Mouse (Mus musculus): ENCODE results near the gene Gnb5. TPM values are rescaled to one million over a fixed set of nuclear protein-coding genes. Genes with fewer than 3 reads are reported as not detected.

The Gnb5 gene
- 2.2 and 3.0 TPM in 2 replicates for total RNA-seq (2017)

DNA sequence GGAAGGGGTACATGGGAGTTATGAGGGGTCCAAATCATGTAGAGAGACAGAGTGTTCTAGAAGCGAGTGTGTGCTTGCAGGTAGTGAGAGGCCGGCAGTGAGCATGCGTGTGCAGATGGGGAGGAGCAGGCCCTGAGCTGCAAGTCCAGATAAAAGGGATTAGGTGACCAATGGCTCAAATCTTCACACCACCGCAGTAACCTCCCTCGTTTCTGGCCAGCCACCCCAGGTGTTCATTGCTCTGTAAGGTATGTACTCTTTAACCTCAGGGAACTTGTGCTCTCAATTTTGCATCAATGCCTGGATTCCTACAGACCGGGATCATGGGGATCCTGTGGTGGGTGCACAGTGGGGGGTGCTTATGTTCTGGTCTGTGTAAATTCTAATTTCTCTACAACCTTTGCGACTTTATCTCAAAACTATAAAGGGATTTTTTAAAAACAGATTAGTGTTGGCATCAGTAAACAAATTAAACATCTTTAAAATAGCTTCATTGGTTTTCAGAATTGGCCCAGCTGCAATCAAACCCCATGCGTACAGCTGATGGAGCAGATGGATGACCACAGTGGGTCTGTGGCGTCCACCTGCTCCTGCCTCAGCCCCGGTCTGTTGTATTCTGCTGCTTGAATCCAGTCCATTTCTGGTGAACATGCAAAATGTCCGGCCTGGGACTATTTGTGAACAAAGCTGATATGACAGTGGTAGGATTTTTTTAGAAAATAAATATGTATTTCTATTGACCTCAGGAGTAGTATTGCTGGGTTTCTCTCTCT, at the start of gene Gnb5:
TSS of gene Gnb5 (plus strand) at position 163 of the 773 bp plus-strand sequence.
- no peak for ATAC-seq (replicated peaks; ENCODE audit: low read depth, poor library complexity, severe bottlenecking)

DNA sequence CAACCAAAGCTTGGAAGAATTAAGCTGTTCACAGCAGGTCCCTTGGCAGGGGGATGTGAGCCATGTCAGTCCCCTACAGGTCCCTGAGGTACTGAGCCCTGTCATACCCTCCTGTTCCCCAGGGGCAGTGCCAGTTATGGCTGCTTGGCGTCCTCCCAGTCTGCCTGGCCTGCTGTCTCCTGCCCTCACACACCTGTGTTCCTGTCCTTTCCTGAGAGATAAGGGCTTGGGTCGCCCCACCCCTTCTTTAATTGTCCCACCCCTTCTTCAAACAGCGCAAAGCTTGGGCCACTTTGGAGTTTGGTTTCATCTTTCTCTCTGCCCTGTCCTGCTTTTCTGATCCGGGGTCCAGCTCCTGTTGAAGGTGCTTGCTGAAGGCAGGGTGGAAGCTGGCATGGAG, 47.3 kb upstream of the Gnb5 start:
- no peak for ATAC-seq (replicated peaks; ENCODE audit: low read depth, poor library complexity, severe bottlenecking)

DNA sequence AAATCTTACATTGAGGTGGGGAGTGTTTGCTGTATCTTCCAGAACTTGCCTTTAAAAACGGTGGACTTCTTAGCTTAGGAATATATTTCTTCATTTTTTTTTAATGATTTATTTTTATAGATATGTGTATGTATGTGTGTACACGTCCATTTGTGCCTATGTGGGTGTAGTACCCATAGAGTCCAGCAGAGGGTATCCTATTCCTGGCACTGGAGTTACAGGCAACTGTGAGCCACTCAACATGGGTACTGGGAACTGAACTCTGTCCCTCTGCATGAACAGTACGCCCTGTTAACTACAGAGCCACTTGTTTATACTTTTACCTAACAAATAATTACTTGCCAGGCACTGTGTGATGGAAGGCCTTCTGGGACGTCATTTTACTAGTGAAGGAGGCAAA, 46.4 kb upstream of the Gnb5 start:
- no peak for ATAC-seq (replicated peaks; ENCODE audit: low read depth, poor library complexity, severe bottlenecking)

DNA sequence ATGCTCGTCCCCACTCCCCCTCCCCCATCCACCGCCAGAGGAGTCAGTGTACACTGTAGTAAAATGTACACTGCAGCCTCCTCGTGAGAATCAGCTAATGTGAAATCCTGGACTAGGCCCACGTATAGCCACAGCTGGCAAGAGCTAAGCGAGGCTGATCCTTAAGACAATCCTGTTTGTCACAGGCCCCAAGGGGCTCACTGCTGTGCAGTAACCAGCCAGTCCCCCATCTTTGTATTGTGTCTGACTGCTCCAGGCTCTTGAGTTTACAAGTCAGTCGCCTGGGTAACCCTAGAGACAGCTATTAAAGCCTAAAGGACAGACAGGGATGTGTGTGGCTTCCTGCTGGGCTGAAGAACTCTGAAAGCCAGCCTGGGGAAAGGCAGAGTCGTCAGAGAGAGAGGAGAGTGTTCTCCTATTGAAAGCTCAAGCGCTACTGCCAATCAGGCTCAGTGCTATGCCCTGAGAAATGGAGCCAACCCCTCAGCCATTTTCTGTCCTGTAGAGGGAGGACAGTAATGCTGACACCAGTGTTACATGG, 44.7 kb upstream of the Gnb5 start:
- no peak for ATAC-seq (replicated peaks; ENCODE audit: low read depth, poor library complexity, severe bottlenecking)

DNA sequence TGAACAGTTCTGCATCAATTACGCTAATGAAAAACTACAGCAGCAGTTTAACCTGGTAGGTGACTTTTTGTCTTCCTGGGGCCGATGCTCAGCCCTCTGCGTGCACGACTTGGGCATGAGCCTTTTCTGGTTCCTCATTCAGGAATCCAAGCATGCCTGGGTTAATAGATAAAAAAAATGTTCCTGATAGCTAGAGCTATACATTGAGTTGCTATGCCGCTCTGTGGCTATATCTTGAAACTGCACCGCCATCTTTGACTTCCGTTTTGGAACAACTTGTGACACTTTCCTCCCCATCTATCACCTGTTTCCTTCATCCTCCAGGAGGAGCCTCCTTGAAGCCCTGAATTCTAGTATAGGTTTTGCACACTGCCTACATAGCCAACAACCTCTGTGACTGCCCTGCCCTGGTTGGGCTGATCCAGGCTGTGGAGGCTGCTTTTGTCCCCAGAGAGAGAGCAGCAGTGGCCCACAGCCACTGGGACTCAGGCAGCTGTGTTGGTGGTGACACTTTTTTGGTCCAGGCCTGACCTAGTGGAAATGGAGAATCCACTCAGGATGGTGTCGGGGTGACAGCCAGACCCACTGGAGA, 43.8 kb upstream of the Gnb5 start:
- peak; percentile 92 for ATAC-seq (replicated peaks; ENCODE audit: low read depth, poor library complexity, severe bottlenecking)

DNA sequence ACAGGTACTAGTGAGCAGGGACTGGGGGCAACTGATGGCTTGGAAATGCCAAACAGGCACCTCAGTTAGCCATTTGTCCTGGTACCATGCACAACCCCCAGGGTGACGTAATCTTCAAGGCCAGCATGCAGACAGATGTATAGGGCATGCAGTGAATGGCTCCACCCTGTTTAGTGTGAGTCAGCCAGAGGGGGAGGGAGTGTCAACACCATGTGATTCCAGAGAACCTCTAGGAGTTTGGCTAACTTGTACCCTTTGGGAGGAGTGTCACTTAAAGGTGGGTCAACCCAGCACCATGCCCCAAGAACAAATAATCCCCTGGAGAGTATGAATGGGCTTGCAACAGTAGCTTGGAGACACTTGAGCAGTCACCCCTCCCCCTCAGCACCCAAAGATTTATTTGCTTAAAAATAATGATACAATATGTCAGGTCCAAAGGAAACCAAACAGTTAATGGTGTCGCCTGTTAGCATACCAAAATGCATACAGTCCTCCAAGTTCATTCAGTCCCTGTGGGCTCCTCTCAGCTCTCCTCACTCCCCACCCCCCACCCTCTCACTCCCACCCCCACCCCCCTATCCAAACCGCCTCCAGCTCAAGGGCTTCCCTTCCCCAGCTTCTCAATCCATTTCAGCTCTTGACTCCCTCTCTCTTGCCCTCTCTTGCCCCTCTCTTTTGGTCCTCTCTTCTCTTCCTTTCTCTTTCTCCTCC, 41.9 kb upstream of the Gnb5 start:
- ATAC-seq (replicated peaks; ENCODE audit: low read depth, poor library complexity, severe bottlenecking) = no peak

DNA sequence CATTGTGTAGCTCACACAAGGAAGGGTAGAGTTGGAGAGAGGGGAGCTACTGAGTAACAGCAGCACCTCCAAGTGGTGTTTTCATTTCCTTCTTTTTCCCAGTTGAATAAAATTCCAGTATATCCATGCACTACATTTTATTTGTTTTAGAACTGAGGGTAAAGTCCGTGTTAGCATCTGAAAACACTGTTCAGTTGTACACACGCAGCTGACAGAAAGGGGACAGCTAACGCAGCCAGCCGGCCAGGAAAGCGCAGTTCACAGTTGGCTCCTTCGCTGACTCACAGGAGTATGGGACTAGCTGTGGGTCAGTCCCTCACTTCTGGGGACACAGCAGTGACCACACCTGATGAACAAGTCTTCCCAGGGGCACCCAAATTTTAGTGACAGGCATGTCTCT, 38.9 kb upstream of the Gnb5 start:
- no peak for ATAC-seq (replicated peaks; ENCODE audit: low read depth, poor library complexity, severe bottlenecking)

DNA sequence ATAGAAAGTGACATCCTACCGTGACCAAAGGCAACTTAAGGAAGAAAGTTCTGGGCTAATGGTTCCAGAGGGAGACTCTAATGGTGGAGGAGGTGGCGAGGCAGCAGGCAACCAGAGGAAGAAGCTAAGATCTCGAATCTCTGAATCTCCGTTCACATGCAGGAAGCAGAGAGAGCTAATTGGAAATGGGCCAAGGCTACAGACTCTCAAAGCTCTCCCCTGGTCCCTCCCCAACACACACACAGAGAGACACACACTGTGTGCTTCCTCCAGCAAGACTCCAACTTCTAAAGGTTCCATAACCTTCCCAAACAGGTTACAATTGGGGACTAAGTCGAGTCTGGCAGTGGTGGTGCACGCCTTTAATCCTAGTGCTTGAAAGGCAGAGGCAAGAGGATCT, 35.7 kb upstream of the Gnb5 start:
- no peak for ATAC-seq (replicated peaks; ENCODE audit: low read depth, poor library complexity, severe bottlenecking)

DNA sequence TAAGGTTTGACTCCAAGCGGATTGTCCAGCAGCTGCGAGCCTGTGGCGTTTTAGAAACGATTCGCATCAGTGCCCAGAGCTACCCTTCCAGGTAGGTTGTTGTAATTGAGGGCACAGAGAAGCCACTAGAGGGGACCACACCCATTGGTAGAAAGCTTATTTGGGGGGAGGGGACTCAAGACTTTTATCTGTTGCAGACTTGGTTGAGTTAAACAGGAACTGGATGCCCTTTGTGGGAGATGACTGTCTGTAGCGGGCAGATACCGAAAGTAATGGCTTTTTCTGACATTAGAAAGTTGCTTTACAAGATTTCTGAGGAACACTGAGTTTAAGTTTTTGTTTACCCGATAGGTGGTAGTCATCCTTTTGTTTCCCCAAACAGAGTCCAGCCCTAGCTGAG, 34.5 kb upstream of the Gnb5 start:
- ATAC-seq (replicated peaks; ENCODE audit: low read depth, poor library complexity, severe bottlenecking) = 0 out of 2 replicates have a peak, but pooled peaks have one; percentile 39

DNA sequence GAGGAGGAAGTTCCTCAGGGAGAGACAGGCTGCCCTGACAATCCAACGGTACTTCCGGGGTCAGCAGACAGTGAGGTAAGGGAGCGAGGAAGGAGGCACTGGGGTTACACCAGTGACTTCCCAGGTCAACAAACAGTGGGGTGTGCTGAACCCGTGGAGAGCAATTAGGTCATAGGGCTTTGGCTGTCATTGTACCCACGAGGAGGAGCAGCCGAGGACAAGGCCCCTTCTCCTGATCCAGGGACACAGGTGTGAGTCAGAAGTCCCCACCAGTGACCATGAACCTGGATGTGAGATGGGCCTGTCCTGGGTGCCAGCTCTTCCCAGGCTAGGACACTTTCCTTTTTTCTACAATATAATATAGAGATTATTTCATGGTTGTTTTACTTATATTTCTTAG, 32.4 kb upstream of the Gnb5 start:
- ATAC-seq (replicated peaks; ENCODE audit: low read depth, poor library complexity, severe bottlenecking) = no peak

DNA sequence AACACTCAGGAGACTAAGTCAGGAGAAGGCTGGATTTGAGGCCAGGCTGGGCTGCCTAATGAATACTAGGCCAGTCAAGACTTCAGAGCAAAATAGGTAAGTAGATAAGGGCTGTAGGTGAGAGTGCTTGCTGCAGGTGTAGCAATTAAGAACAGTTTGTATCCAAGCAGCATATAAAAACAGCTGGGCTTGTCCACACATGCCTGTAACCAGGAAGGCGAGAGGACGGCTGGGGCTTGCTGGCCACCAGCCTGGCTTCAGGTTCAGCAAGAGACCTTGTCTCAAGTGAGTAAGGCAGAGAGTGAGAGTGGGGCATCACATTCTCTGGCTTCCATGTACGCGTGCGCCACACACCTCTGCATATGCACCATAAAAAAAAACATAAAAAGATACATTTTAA, 31.6 kb upstream of the Gnb5 start:
- ATAC-seq (replicated peaks; ENCODE audit: low read depth, poor library complexity, severe bottlenecking) = no peak

DNA sequence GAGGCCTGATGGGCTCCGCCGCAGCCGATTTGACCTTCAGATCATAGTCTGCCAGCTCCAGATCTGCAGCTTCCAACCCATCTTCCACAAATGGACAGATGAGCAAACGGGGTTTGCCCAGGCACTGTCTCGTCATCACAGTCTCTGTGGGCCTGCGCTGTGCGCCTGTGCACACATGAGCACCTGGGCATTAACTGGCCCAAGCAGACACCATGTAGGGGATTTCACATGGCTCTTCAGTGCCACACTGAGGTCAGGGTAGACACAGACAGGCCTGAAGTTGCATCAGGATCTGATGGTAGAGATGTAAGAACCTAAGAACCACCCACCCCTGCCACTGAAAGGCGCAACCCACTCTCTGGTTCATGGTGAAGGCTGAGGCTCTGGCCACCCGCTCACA, 31.0 kb upstream of the Gnb5 start:
- ATAC-seq (replicated peaks; ENCODE audit: low read depth, poor library complexity, severe bottlenecking) = no peak

DNA sequence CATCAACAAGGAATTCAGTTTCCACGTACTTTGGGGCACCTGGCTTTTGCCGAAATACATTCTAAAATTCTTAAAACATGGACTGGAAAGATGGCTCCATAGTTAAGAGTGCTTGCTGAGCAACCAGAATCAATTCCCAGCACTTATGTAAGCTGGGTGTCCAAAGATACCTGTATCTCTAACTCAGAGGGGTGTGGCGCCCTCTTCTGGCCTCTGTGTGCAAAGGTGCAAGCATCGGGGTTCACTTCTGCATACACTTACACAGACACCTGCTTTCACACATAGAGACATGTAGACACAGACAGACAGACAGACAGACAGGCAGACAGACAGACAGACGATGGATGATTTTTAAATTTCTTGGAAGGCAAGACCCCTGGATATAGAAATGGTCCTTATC, 25.3 kb upstream of the Gnb5 start:
- ATAC-seq (replicated peaks; ENCODE audit: low read depth, poor library complexity, severe bottlenecking) = peak; percentile 43; the same call in 1 of the 2 replicates

DNA sequence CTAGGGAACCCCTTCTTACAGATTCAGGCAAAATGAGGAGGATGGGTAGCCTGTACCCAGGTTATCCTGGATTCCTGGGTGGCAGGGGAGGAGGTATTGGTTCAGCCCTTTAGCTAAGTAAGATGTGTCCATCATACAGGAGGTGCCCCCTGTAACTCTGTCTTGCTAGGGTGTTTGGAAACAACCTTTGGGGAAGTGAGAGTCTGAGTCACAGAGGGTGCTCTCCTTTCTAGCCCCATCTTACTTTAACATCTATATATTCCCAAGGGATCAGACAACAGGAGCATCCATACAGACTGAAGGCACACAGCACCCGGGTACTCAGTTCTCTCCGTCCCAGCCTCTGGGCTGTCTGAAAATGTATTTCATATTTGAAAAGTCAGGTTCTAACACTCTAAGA, 23.9 kb upstream of the Gnb5 start:
- ATAC-seq (replicated peaks; ENCODE audit: low read depth, poor library complexity, severe bottlenecking) = no peak

DNA sequence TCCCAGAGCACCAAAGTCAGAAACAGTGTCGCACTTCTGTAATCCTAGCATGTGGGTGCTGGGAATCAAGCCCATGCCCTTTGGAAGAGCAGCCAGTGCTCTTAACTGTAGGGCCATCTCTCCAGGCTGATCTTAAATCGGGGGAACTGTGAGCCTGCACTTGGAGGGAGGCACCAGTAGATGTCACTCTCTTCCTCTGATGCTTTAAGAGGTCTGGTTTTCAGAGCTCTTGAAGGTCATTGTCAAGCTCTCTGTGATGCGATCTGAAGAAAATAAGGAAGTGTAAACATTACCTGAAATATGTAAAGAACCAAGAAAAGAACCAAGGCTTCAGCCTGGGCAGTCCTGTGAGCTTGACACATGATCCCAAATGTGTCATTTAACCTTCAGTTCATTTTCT, 23.3 kb upstream of the Gnb5 start:
- ATAC-seq (replicated peaks; ENCODE audit: low read depth, poor library complexity, severe bottlenecking) = peak; percentile 93

DNA sequence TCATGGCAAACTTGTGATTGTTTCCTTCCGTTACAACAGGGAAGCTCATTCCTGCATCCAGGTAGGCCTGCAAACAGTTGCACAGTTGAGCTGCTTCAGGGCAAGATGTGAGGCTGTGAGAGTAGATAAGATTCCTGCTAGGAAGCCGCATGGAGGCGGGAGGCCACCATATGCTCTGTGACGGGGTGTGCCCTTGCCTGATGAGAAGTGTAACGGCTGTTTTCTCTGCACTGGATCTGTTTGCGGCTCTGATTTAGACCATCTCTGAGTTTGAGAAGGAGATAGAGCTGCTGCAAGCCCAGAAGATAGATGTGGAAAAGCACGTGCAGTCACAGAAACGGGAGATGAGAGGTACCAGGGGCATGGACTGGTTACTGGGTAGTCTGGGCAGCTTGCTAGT, 22.5 kb upstream of the Gnb5 start:
- no peak for ATAC-seq (replicated peaks; ENCODE audit: low read depth, poor library complexity, severe bottlenecking)

DNA sequence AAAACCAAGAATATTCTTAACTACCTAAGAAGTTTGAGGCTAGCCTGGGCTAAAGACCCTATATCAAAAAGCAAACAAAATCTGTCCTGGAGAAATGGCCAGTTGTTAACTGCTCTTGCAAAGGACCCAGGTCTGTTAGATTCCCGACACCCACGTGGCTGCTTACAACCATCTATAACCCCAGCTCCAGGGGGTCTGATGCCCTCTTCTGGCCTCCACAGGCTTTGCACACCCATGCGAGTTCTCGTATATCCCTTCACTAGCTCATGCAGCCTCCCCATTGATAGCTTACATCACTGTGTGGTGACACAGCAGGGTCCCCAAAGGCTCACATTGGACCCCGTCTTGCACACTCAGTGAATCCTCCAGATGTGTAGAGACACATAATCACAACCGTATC, 20.7 kb upstream of the Gnb5 start:
- ATAC-seq (replicated peaks; ENCODE audit: low read depth, poor library complexity, severe bottlenecking) = no peak

DNA sequence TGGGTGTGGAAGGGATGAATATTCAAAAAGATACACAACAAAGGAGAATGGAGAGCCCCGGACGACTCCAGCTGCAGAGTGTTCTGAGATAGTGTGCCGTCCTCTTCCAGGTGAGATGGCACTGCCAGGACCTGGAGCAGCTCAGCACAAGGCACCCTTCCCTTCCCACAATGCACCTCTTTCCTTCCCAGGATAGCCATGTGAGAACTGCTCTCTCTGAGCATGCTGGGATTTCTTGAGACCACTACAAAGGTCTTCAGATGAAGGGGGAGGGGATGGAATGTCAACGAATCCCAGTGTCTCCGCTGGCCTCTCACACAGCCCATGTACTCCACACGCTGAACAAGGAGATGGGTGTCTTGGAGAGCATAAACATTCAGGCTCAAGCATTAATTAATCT, 18.5 kb upstream of the Gnb5 start:
- no peak for ATAC-seq (replicated peaks; ENCODE audit: low read depth, poor library complexity, severe bottlenecking)

DNA sequence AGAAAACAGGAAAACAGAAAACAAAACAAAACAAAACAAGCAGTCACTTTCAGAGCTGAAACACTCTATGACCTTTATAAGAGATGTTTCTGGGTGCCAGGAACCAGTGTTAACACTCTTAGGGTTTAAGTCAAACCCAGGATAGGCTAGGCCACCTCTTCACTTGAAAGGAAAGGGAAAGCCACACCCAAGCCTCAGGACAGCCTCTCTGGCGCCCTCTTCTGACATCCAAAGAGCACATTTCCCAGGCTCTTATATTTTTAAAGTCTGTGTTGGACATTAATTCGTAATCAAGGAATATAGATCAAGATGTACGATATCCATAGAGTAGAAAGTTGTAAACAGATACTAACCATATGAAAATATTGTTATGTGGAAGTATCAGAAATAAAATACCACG, 16.5 kb upstream of the Gnb5 start:
- ATAC-seq (replicated peaks; ENCODE audit: low read depth, poor library complexity, severe bottlenecking) = peak; percentile 74; the same call in 1 of the 2 replicates

DNA sequence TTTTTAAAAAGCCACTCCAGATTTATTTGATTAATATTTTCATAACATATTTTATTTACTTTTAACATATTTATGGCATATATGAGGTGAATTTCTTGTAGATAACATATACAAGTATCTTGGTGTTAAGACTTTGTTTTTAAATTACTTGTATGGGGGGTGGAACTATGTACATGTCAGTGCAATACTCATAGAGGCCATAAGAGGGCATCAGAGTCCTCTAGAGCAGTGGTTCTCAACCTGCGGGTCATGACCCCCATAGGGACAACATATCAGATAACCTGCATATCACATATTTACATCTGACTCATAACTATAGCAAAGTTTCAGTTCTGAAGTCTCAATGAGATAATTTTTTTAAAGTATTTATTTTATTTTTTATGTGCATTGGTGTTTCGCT, 6.7 kb upstream of the Gnb5 start:
- peak; percentile 83 for ATAC-seq (replicated peaks; ENCODE audit: low read depth, poor library complexity, severe bottlenecking)

DNA sequence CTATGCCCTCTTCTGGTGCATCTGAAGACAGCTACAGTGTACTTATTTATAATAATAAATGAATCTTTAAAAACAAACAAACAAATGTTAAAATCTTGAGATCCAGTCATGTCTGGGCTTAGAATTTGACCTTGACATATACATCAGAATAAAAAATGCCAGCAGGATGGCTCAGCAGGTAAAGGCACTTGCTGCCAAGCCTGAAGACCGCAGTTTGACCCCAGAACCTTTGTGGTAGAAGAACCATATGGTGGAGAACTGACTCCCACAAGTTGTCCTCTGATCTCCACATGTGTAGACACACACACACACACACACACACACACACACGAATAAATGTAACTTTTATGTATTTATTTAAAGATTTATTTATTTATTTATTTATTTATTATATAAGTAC, 3.1 kb upstream of the Gnb5 start:
- ATAC-seq (replicated peaks; ENCODE audit: low read depth, poor library complexity, severe bottlenecking) = no peak
